Mouse (Mus musculus) lung, adult 2 months (tissue): Measurements from ENCODE around the gene Faap24.

ENCODE experiments used
- CTCF ChIP-seq: fragments of 200-500 bp; IDR thresholded peaks from 2 replicates; pipeline ENCODE4 v1.5.1; 2011; ENCODE audit warnings: mild to moderate bottlenecking, low read length, control low read depth; ENCODE audit not compliant: insufficient read depth
- POLR2A ChIP-seq: fragments of 200-500 bp; IDR thresholded peaks from 2 replicates; pipeline ENCODE4 v1.6.1; 2011; ENCODE audit warnings: low read depth, mild to moderate bottlenecking, control low read depth, low read length, borderline replicate concordance; ENCODE audit errors: extremely low read depth

DNA sequence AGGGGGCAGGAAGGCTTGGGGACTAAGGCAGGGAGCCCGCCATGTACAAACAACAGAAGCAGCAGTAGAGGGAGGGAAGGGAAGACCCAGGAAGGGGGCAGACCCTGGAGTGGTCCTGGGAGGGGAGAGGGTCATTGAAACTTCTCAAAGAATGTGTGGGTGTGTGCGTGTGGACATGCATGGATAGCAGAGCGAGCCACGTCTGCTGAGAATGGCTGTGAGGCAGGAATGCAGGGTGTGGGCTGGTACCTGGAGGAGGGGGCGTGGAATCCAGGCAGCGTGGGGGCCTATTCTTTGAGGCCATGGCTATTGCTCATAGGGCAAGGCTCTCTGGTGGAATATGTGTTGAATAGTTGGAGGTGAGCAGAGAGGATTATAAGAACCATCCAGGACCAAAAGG lies 7.9 kb downstream of the Faap24 start:
- TF ChIP-seq CTCF (no peak), POLR2A (no peak)
